Mouse (Mus musculus) limb, embryonic 15.5 days (tissue): ENCODE data around the gene Gpd2. TPM values are rescaled to one million over a fixed set of nuclear protein-coding genes. Genes with fewer than 3 reads are reported as not detected.
A peak's percentile ranks its signal among the peaks of the same experiment; 100 is the strongest.

ENCODE experiments used
- ATAC-seq: fragments of 200-750 bp; cut with Nextera tagmentation; 2 replicates; pipeline ENCODE4 v1.8.0; 2017; ENCODE audit warnings: low read depth, moderate TSS enrichment; ENCODE audit not compliant: insufficient number of reproducible peaks, low FRiP score, low TSS enrichment
- H3K27ac ChIP-seq: fragments of 300-500 bp; sonication (generic); 2 replicates; pipeline ENCODE4 v1.5.1; 2015; ENCODE audit warnings: moderate library complexity, mild to moderate bottlenecking, inconsistent platforms
- H3K27me3 ChIP-seq: fragments of 300-500 bp; sonication (generic); 2 replicates; pipeline ENCODE4 v1.6.1; 2015; ENCODE audit warnings: inconsistent platforms
- H3K36me3 ChIP-seq: fragments of 300-500 bp; sonication (generic); 2 replicates; pipeline ENCODE4 v1.6.1; 2015; ENCODE audit warnings: inconsistent platforms
- H3K4me1 ChIP-seq: fragments of 300-500 bp; sonication (generic); 2 replicates; pipeline ENCODE4 v1.6.1; 2015; ENCODE audit warnings: inconsistent platforms
- H3K4me2 ChIP-seq: fragments of 300-500 bp; sonication (generic); 2 replicates; pipeline ENCODE4 v1.6.1; 2015; ENCODE audit warnings: mild to moderate bottlenecking, inconsistent platforms
- H3K4me3 ChIP-seq: fragments of 300-500 bp; sonication (generic); 2 replicates; pipeline ENCODE4 v1.5.1; 2015; ENCODE audit warnings: mild to moderate bottlenecking, inconsistent platforms
- H3K9ac ChIP-seq: fragments of 300-500 bp; sonication (generic); 2 replicates; pipeline ENCODE4 v1.6.1; 2015; ENCODE audit warnings: inconsistent platforms
- H3K9me3 ChIP-seq: fragments of 300-500 bp; sonication (generic); 2 replicates; pipeline ENCODE4 v1.6.1; 2016; ENCODE audit warnings: inconsistent platforms
- WGBS: fragments of 180-500 bp; shearing (Covaris S2); methylation state at CpG from one replicate; pipeline ENCODE4 v1.1.7; 2015; 5-methylcytosine and 5-hydroxymethylcytosine counted together
- polyA plus RNA-seq: library from polyadenylated mRNA; unstranded; fragments of >200 nt; fragmentation: Nextera tagmentation; extraction: Ambion mirVana; gene quantifications from 2 replicates; pipeline ENCODE4 v1.2.1, GENCODE M21; 2015

The Gpd2 gene
- 12.5 and 13.0 TPM in 2 replicates for polyA plus RNA-seq

GRCm38 (mm10) chr2:57237475-57237919 is at the start of gene Gpd2:
Gene Gpd2 (plus strand): TSS chr2:57237635.
- Histone ChIP-seq H3K4me1 (peaks cover 10% of the 10 kb centered on the region), H3K27me3 (no peaks in the 10 kb centered on the region), H3K4me3 (peak within 1 kb of the TSS; percentile 75), H3K4me2 (peak within 1 kb of the TSS; percentile 89), H3K27ac (peak within 1 kb of the TSS; percentile 75), H3K9ac (peak within 1 kb of the TSS; percentile 81), H3K9me3 (no peaks in the 10 kb centered on the region), H3K36me3 (no peaks in the 10 kb centered on the region)
- WGBS: 5% methylated on average over 20 of the region's 20 CpGs
- ATAC-seq: no peak

- no peak overlapping the region for H3K4me3 ChIP-seq
- H3K36me3 ChIP-seq: no peaks in the 10 kb centered on the region
- no peaks in the 10 kb centered on the region for H3K4me1 ChIP-seq
- H3K9ac ChIP-seq: no peak overlapping the region
- H3K27ac ChIP-seq: no peak overlapping the region
- 71% methylated on average over 9 of the region's 9 CpGs for WGBS
- no peak overlapping the region for H3K4me2 ChIP-seq
- H3K9me3 ChIP-seq: no peaks in the 10 kb centered on the region
- ATAC-seq: no peak
- no peaks in the 10 kb centered on the region for H3K27me3 ChIP-seq
Observed at GRCm38 (mm10) chr2:57188237-57188636, 49.2 kb upstream of the Gpd2 start.

- Histone ChIP-seq H3K4me2 (no peak overlapping the region), H3K27ac (no peak overlapping the region)
Observed at GRCm38 (mm10) chr2:57190884-57191283, 46.6 kb upstream of the Gpd2 start.

GRCm38 (mm10) chr2:57199046-57199445 is 38.4 kb upstream of the Gpd2 start:
- WGBS: 93% methylated on average over 3 of the region's 3 CpGs
- Histone ChIP-seq H3K4me1 (no peaks in the 10 kb centered on the region), H3K27me3 (no peaks in the 10 kb centered on the region), H3K9ac (no peak overlapping the region), H3K4me3 (no peak overlapping the region), H3K27ac (no peak overlapping the region), H3K9me3 (no peaks in the 10 kb centered on the region), H3K4me2 (no peak overlapping the region), H3K36me3 (no peaks in the 10 kb centered on the region)
- no peak for ATAC-seq

More at GRCm38 (mm10) chr2:57190884-57191283, 46.6 kb upstream of the Gpd2 start:
- Histone ChIP-seq H3K27me3 (no peaks in the 10 kb centered on the region), H3K9me3 (no peaks in the 10 kb centered on the region), H3K9ac (no peak overlapping the region), H3K4me3 (no peak overlapping the region), H3K36me3 (no peaks in the 10 kb centered on the region), H3K4me1 (no peaks in the 10 kb centered on the region)
- no peak for ATAC-seq

GRCm38 (mm10) chr2:57208472-57209083 is 28.9 kb upstream of the Gpd2 start:
- H3K27ac ChIP-seq: no peak overlapping the region
- no peak overlapping the region for H3K9ac ChIP-seq
- no peaks in the 10 kb centered on the region for H3K27me3 ChIP-seq
- ATAC-seq: no peak
- H3K36me3 ChIP-seq: no peaks in the 10 kb centered on the region
- 84% methylated on average over 9 of the region's 9 CpGs for WGBS
- no peaks in the 10 kb centered on the region for H3K9me3 ChIP-seq
- H3K4me3 ChIP-seq: no peak overlapping the region
- no peaks in the 10 kb centered on the region for H3K4me1 ChIP-seq
- no peak overlapping the region for H3K4me2 ChIP-seq

- WGBS: 37% methylated on average over 9 of the region's 9 CpGs
- Histone ChIP-seq H3K4me3 (no peak overlapping the region), H3K4me1 (no peaks in the 10 kb centered on the region), H3K9ac (no peak overlapping the region), H3K27me3 (no peaks in the 10 kb centered on the region), H3K4me2 (no peak overlapping the region), H3K9me3 (no peaks in the 10 kb centered on the region), H3K27ac (no peak overlapping the region), H3K36me3 (no peaks in the 10 kb centered on the region)
- ATAC-seq: no peak
Observed at GRCm38 (mm10) chr2:57211049-57212001, 26.1 kb upstream of the Gpd2 start.

GRCm38 (mm10) chr2:57213364-57213763 is 24.1 kb upstream of the Gpd2 start:
- no peak overlapping the region for H3K4me2 ChIP-seq
- H3K27me3 ChIP-seq: no peaks in the 10 kb centered on the region
- no peak overlapping the region for H3K4me3 ChIP-seq
- H3K9me3 ChIP-seq: no peaks in the 10 kb centered on the region
- H3K27ac ChIP-seq: no peak overlapping the region
- 86% methylated on average over 4 of the region's 4 CpGs for WGBS
- no peak overlapping the region for H3K9ac ChIP-seq
- no peaks in the 10 kb centered on the region for H3K4me1 ChIP-seq
- ATAC-seq: no peak
- no peaks in the 10 kb centered on the region for H3K36me3 ChIP-seq

GRCm38 (mm10) chr2:57223288-57224026 is 14.0 kb upstream of the Gpd2 start:
- no peaks in the 10 kb centered on the region for H3K27me3 ChIP-seq
- H3K4me3 ChIP-seq: no peak overlapping the region
- no peaks in the 10 kb centered on the region for H3K36me3 ChIP-seq
- H3K4me2 ChIP-seq: no peak overlapping the region
- no peak overlapping the region for H3K27ac ChIP-seq
- ATAC-seq: no peak
- WGBS: 63% methylated on average over 3 of the region's 3 CpGs
- H3K4me1 ChIP-seq: no peaks in the 10 kb centered on the region
- no peaks in the 10 kb centered on the region for H3K9me3 ChIP-seq
- no peak overlapping the region for H3K9ac ChIP-seq

GRCm38 (mm10) chr2:57225236-57225635 is 12.2 kb upstream of the Gpd2 start:
- 45% methylated on average over 2 of the region's 2 CpGs for WGBS
- ATAC-seq: no peak

GRCm38 (mm10) chr2:57227425-57227824 is 10.0 kb upstream of the Gpd2 start:
- ATAC-seq: no peak
- Histone ChIP-seq H3K36me3 (no peaks in the 10 kb centered on the region), H3K27me3 (no peaks in the 10 kb centered on the region), H3K9ac (no peak overlapping the region), H3K9me3 (no peaks in the 10 kb centered on the region), H3K4me3 (no peak overlapping the region), H3K4me2 (no peak overlapping the region), H3K4me1 (no peaks in the 10 kb centered on the region), H3K27ac (no peak overlapping the region)
- WGBS: 83% methylated on average over 3 of the region's 3 CpGs

More at GRCm38 (mm10) chr2:57225236-57225635, 12.2 kb upstream of the Gpd2 start:
- Histone ChIP-seq H3K27me3 (no peaks in the 10 kb centered on the region), H3K4me3 (no peak overlapping the region), H3K36me3 (no peaks in the 10 kb centered on the region), H3K4me1 (no peaks in the 10 kb centered on the region), H3K4me2 (no peak overlapping the region), H3K27ac (no peak overlapping the region), H3K9ac (no peak overlapping the region), H3K9me3 (no peaks in the 10 kb centered on the region)

GRCm38 (mm10) chr2:57229647-57230240 is 7.7 kb upstream of the Gpd2 start:
- Histone ChIP-seq H3K27ac (no peak overlapping the region), H3K36me3 (no peaks in the 10 kb centered on the region), H3K4me1 (no peaks in the 10 kb centered on the region), H3K9me3 (no peaks in the 10 kb centered on the region), H3K27me3 (no peaks in the 10 kb centered on the region), H3K9ac (no peak overlapping the region), H3K4me3 (no peak overlapping the region), H3K4me2 (no peak overlapping the region)
- no peak for ATAC-seq
- WGBS: 25% methylated on average over 4 of the region's 4 CpGs
